7 mouse cellular contexts compared by ENCODE assay signal in genomic region chr16:27468731-27469130, GRCm38 (mm10).
A peak's percentile ranks its signal among the peaks of the same experiment; 100 is the strongest.
DNase-seq lines count a peak whose midpoint lies in the region; ATAC-seq and TF ChIP-seq lines count a peak whose summit lies in the region.

No protein-coding gene starts in this region.

- 20% methylated on average over 5 of the region's 5 CpGs for WGBS in lung, embryonic 14.5 days
- 25% methylated on average over 5 of the region's 5 CpGs for WGBS in forebrain, embryonic 16.5 days
- WGBS in limb, embryonic 10.5 days, result 24% methylated on average over 5 of the region's 5 CpGs

- H3K4me3 ChIP-seq in lung, embryonic 14.5 days (ENCODE audit: low read depth, low read length), result no peak overlapping the region
- no peak overlapping the region for H3K4me3 ChIP-seq in forebrain, embryonic 16.5 days (replicated peaks; ENCODE audit: low read length)
- H3K4me3 ChIP-seq in limb, embryonic 10.5 days, result no peak overlapping the region

- no peaks in the 10 kb centered on the region for H3K4me1 ChIP-seq in lung, embryonic 14.5 days (ENCODE audit: insufficient read depth)
- no peaks in the 10 kb centered on the region for H3K4me1 ChIP-seq in forebrain, embryonic 16.5 days (replicated peaks; ENCODE audit: control insufficient read depth, insufficient read depth, low read length)
- H3K4me1 ChIP-seq in limb, embryonic 10.5 days, result no peaks in the 10 kb centered on the region

- no peak overlapping the region for H3K27ac ChIP-seq in lung, embryonic 14.5 days (ENCODE audit: low read depth)
- H3K27ac ChIP-seq in forebrain, embryonic 16.5 days (ENCODE audit: low read length), result no peak overlapping the region
- H3K27ac ChIP-seq in limb, embryonic 10.5 days, result no peak overlapping the region

- DNase-seq in lung, embryonic 14.5 days, result peak; percentile 68
- no peak for DNase-seq in lung, adult 18-20 months
- DNase-seq in NIH3T3 (ENCODE audit: low read depth), result peak; percentile 74
- peak; percentile 19 for DNase-seq in c-Kit-positive CD71-positive TER-119-positive erythroid progenitor cells, embryonic 14.5 days (ENCODE audit: low spot score)
- DNase-seq in limb, embryonic 10.5 days (ENCODE audit: low spot score), result peak; percentile 67
- peak; percentile 78 for DNase-seq in retina, embryonic 14.5 days (ENCODE audit: low spot score)

- TF ChIP-seq CTCF in lung, embryonic 14.5 days (IDR thresholded peaks at IDR 0.05; ENCODE audit: low read depth), result peak; percentile 82

- H3K36me3 ChIP-seq in lung, embryonic 14.5 days (ENCODE audit: insufficient read depth), result no peaks in the 10 kb centered on the region
- no peaks in the 10 kb centered on the region for H3K36me3 ChIP-seq in forebrain, embryonic 16.5 days (ENCODE audit: control insufficient read depth, insufficient read depth)
- no peaks in the 10 kb centered on the region for H3K36me3 ChIP-seq in limb, embryonic 10.5 days

- H3K27me3 ChIP-seq in lung, embryonic 14.5 days (ENCODE audit: insufficient read depth, low read length), result no peaks in the 10 kb centered on the region
- no peaks in the 10 kb centered on the region for H3K27me3 ChIP-seq in forebrain, embryonic 16.5 days (replicated peaks; ENCODE audit: control insufficient read depth, insufficient read depth, low read length)
- H3K27me3 ChIP-seq in limb, embryonic 10.5 days (ENCODE audit: low read depth, poor library complexity, severe bottlenecking), result no peaks in the 10 kb centered on the region

- H3K9me3 ChIP-seq in lung, embryonic 14.5 days (ENCODE audit: low read depth, low read length), result no peaks in the 10 kb centered on the region
- no peaks in the 10 kb centered on the region for H3K9me3 ChIP-seq in forebrain, embryonic 16.5 days (ENCODE audit: control insufficient read depth, low read length)
- H3K9me3 ChIP-seq in limb, embryonic 10.5 days (replicated peaks), result no peaks in the 10 kb centered on the region

- no peak for ATAC-seq in lung, embryonic 14.5 days (ENCODE audit: insufficient read depth)
- peak; percentile 38 for ATAC-seq in forebrain, embryonic 16.5 days

- H3K9ac ChIP-seq in lung, embryonic 14.5 days, result no peak overlapping the region
- no peak overlapping the region for H3K9ac ChIP-seq in forebrain, embryonic 16.5 days (replicated peaks; ENCODE audit: low read depth, low read length)

- no peak overlapping the region for H3K4me2 ChIP-seq in lung, embryonic 14.5 days
- H3K4me2 ChIP-seq in forebrain, embryonic 16.5 days (ENCODE audit: low read length), result no peak overlapping the region

Comparison
In these comparisons a context has a peak if more than half of its experiments do, and no peak if none do; other contexts are left out.
1. DNase-seq: peak in lung, embryonic 14.5 days (single experiment), NIH3T3 (single experiment), c-Kit-positive CD71-positive TER-119-positive erythroid progenitor cells, embryonic 14.5 days (single experiment), limb, embryonic 10.5 days (single experiment) and retina, embryonic 14.5 days (single experiment); none in lung, adult 18-20 months (0 of 2).